Mouse (Mus musculus) CH12F3 (cell line): ENCODE data around the gene Slc17a8.

Experiments used
- in situ Hi-C: fragments of 300-500 bp; cut with MboI; formaldehyde crosslinking; loops from 2 replicates; pipeline ENCODE4 v1.14.3; 2020; ENCODE audit warnings: low sequenced_read_pairs

Slc17a8 gene

GRCm38 (mm10) chr10:89532451-89532850 lies 88.6 kb downstream of the Slc17a8 start:
- in situ Hi-C loops = no loop called here

- in situ Hi-C loops = no loop called here
Observed at GRCm38 (mm10) chr10:89531976-89532375, 89.1 kb downstream of the Slc17a8 start.

GRCm38 (mm10) chr10:89531194-89531634 lies 89.8 kb downstream of the Slc17a8 start:
- in situ Hi-C loops = no loop called here

- in situ Hi-C loops = no loop called here
Observed at GRCm38 (mm10) chr10:89527054-89527453, 94.0 kb downstream of the Slc17a8 start.

- in situ Hi-C loops = no loop called here
Observed at GRCm38 (mm10) chr10:89525823-89526222, 95.2 kb downstream of the Slc17a8 start.
